Mouse (Mus musculus): ENCODE data around the gene Fli1.

Fli1 gene

GRCm38 (mm10) chr9:32555279-32555678, 12.6 kb upstream of the Fli1 start:
- in situ Hi-C loops (cut with MboI, MseI), result loop anchor here (10.0 to 25.0 kb wide), 2 partner anchors 150 to 293 kb away; no protein-coding TSS in a partner anchor

GRCm38 (mm10) chr9:32550541-32550940, 7.9 kb upstream of the Fli1 start:
- in situ Hi-C loops (cut with MboI, MseI), result loop anchor here (10.0 to 25.0 kb wide), 2 partner anchors 146 to 288 kb away; no protein-coding TSS in a partner anchor

- in situ Hi-C loops (cut with MboI, MseI), result loop anchor here (10.0 to 25.0 kb wide), 2 partner anchors 145 to 287 kb away; no protein-coding TSS in a partner anchor
These were observed 7.1 kb upstream of the Fli1 start for GRCm38 (mm10) chr9:32549462-32550384.

GRCm38 (mm10) chr9:32546731-32547130, 4.1 kb upstream of the Fli1 start:
- in situ Hi-C loops (cut with MboI, MseI), result no loop called here

GRCm38 (mm10) chr9:32544731-32545661, 2.3 kb upstream of the Fli1 start:
- in situ Hi-C loops (cut with MboI, MseI), result no loop called here

GRCm38 (mm10) chr9:32543923-32544575, 1.4 kb upstream of the Fli1 start:
- in situ Hi-C loops (cut with MboI, MseI), result no loop called here

GRCm38 (mm10) chr9:32543040-32543581, 450 bp upstream of the Fli1 start:
- in situ Hi-C loops (cut with MboI, MseI), result no loop called here

GRCm38 (mm10) chr9:32541223-32541901, 1.3 kb downstream of the Fli1 start:
- in situ Hi-C loops (cut with MboI, MseI), result no loop called here

GRCm38 (mm10) chr9:32540406-32541222, 2.0 kb downstream of the Fli1 start:
- in situ Hi-C loops (cut with MboI, MseI), result no loop called here

- in situ Hi-C loops (cut with MboI, MseI), result no loop called here
These were observed 2.6 kb downstream of the Fli1 start for GRCm38 (mm10) chr9:32540061-32540405.

- in situ Hi-C loops (cut with MboI, MseI), result loop anchor here (5.0 to 10.0 kb wide), 2 partner anchors 55 to 178 kb away; no protein-coding TSS in a partner anchor
These were observed 3.3 kb downstream of the Fli1 start for GRCm38 (mm10) chr9:32539321-32539761.

- in situ Hi-C loops (cut with MboI, MseI), result loop anchor here (5.0 to 10.0 kb wide), 2 partner anchors 53 to 179 kb away; no protein-coding TSS in a partner anchor
These were observed 4.5 kb downstream of the Fli1 start for GRCm38 (mm10) chr9:32538124-32538523.

- in situ Hi-C loops (cut with MboI, MseI), result loop anchor here (5.0 to 10.0 kb wide), 2 partner anchors 53 to 180 kb away; no protein-coding TSS in a partner anchor
These were observed 5.0 kb downstream of the Fli1 start for GRCm38 (mm10) chr9:32537706-32538105.

GRCm38 (mm10) chr9:32535201-32535955, 7.3 kb downstream of the Fli1 start:
- in situ Hi-C loops (cut with MboI, MseI), result loop anchor here (5.0 to 10.0 kb wide), 2 partner anchors 51 to 182 kb away; no protein-coding TSS in a partner anchor

- in situ Hi-C loops (cut with MboI, MseI), result loop anchor here (10.0 kb wide), 1 partner anchor 49 kb away; no protein-coding TSS in a partner anchor
These were observed 8.5 kb downstream of the Fli1 start for GRCm38 (mm10) chr9:32534025-32534615.

GRCm38 (mm10) chr9:32531588-32531987, 11.1 kb downstream of the Fli1 start:
- in situ Hi-C loops (cut with MboI, MseI), result loop anchor here (10.0 kb wide), 1 partner anchor 47 kb away; no protein-coding TSS in a partner anchor

- in situ Hi-C loops (cut with MboI, MseI), result loop anchor here (10.0 kb wide), 1 partner anchor 46 kb away; no protein-coding TSS in a partner anchor
These were observed 11.7 kb downstream of the Fli1 start for GRCm38 (mm10) chr9:32530975-32531374.

- in situ Hi-C loops (cut with MboI, MseI), result loop anchor here (10.0 kb wide), 1 partner anchor 45 kb away; no protein-coding TSS in a partner anchor
These were observed 12.5 kb downstream of the Fli1 start for GRCm38 (mm10) chr9:32530188-32530587.

All from T-helper 2 cell (primary cell).